Mouse (Mus musculus) hematopoietic stem cell, adult 5-6 weeks (primary cell): Measurements from ENCODE around the gene Hcn3. TPM values are rescaled to one million over a fixed set of nuclear protein-coding genes. Genes with fewer than 3 reads are reported as not detected.
A peak's percentile ranks its signal among the peaks of the same experiment; 100 is the strongest.
"Not testable (repeated sequence)": the region's sequence is repeated elsewhere in the genome, so short reads cannot be mapped to it uniquely, and the experiment has no call there.

Experiments
- ATAC-seq, 2 experiments: fragments of 125-278 bp in 1 of 2; replicated peaks in 1 of 2; 2 replicates each; pipeline ENCODE4 v1.8.0; 2016 to 2017; ENCODE audit warnings: inconsistent platforms in 2 of 2, mild to moderate bottlenecking in 2 of 2, moderate number of reproducible peaks in 2 of 2, low read depth in 1 of 2, moderate TSS enrichment in 1 of 2; ENCODE audit not compliant: low FRiP score in 2 of 2, poor library complexity in 2 of 2, severe bottlenecking in 2 of 2, insufficient read depth in 1 of 2, low TSS enrichment in 1 of 2
- total RNA-seq: library from RNA; stranded (forward); fragments of 172-1452, 232-1000 nt; gene quantifications from 2 replicates; pipeline ENCODE4 v1.2.3, GENCODE M21; 2017

Gene Hcn3
- total RNA-seq, 1 experiment from 2014 or later, result 3.5 TPM

- peak; percentile 87 to 93 for ATAC-seq
Measured at GRCm38 (mm10) chr3:89183058-89183958, 23.3 kb upstream of the Hcn3 start, which contains the start of gene Fam189b. TSS of gene Fam189b (plus strand) at chr3:89183143.

GRCm38 (mm10) chr3:89182531-89183057 lies 22.6 kb upstream of the Hcn3 start:
- ATAC-seq, result no peak

DNA sequence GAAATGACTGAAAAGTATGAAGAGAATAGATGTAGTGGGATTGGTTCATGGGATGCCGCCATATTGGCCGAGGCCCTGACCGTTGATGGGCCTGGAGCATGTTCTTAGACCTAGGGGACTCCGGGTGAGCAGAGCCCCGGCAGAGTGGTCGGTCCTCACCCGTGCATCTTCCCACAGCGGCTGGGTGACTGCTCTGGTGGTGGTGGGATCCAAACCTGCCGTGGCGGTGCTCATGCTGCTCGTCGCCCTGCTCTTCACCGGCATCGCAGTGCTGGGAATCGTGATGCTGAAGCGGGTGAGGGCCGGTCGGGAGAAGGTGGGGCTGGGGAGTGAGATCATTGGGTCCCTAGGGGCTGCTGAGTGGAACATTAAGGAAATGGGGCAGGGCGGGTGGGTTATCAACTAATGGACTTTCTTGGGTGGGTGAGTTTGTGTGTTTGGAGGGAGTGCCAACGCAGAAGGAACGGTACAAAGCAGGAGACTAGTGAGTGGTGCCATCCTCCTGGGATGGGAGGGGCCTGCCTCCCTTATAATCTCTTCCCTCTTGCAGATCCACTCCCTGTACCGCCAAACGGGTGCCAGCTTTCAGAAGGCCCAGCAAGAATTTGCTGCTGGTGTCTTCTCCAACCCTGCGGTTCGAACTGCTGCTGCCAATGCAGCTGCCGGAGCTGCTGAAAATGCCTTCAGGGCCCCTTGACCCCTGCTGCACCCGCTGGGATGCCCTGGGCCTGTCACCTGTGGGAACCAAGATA lies 21.9 kb upstream of the Hcn3 start:
- ATAC-seq, result no peak

DNA sequence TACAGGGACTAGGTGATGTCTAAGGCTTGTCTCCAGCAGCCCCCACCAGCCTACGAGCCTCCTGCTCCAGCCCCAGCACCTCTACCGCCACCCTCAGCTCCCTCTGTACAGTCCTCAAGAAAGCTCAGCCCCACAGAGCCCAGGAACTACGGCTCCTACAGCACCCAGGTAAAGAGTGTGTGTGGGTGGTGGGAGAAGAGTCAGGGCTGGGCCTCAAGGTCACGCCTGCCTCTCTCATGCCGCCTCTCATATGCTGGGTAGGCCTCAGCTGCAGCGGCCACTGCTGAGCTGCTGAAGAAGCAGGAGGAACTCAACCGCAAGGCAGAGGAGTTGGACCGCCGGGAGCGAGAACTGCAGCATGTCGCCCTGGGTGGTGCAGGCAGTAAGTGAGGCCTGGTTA lies 19.1 kb upstream of the Hcn3 start:
- no peak for ATAC-seq

GRCm38 (mm10) chr3:89178107-89178385 lies 18.1 kb upstream of the Hcn3 start:
- ATAC-seq, result no peak

- peak; percentile 91 to 92 for ATAC-seq
Measured at GRCm38 (mm10) chr3:89177242-89178106, 17.5 kb upstream of the Hcn3 start, which contains the start of gene Scamp3. TSS of gene Scamp3 (plus strand) at chr3:89177473.

GRCm38 (mm10) chr3:89176421-89176820 lies 16.4 kb upstream of the Hcn3 start:
- no peak for ATAC-seq

DNA sequence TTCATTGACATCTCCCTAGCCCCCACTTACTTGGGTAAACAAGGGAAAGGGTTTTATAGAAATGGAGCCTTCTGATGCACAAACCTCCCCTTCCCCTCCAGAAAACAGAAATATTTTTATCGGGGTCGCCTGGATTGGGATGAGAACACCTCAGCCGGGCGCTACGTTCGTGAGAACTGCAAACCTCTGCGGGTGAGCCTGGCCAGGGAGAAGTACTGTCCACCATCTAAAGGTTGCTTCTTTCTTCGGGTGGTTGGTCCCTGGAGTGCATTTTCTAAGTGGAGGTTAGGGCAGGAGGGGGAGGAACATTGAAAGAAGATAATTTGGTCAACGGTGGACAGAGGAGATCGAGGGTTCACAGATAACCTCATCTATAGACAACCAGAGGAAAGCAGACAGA lies 15.5 kb upstream of the Hcn3 start:
- no peak for ATAC-seq

DNA sequence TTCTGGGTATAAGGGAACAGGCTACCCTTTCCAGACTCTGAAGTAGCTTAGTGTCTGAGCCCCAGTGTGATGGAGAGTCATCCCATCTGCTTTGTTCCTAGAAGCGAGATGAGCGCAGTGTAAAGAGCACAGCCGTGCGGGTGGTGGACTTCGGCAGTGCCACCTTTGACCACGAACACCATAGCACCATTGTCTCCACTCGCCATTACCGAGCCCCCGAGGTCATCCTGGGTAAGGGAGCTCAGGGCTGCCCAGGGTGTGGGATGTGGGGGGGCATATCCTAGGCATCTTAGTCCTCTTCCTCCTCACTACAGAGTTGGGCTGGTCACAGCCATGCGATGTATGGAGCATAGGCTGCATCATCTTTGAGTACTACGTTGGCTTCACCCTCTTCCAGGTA lies 14.8 kb upstream of the Hcn3 start:
- no peak for ATAC-seq

GRCm38 (mm10) chr3:89166945-89167344 lies 6.9 kb upstream of the Hcn3 start:
- no peak for ATAC-seq

- ATAC-seq, result no peak
Measured at GRCm38 (mm10) chr3:89165268-89165870, 5.4 kb upstream of the Hcn3 start.

- ATAC-seq, result peak; percentile 94 to 97
Measured at GRCm38 (mm10) chr3:89164506-89165267, 4.7 kb upstream of the Hcn3 start, which contains the start of gene Clk2. TSS of gene Clk2 (plus strand) at chr3:89164795.

DNA sequence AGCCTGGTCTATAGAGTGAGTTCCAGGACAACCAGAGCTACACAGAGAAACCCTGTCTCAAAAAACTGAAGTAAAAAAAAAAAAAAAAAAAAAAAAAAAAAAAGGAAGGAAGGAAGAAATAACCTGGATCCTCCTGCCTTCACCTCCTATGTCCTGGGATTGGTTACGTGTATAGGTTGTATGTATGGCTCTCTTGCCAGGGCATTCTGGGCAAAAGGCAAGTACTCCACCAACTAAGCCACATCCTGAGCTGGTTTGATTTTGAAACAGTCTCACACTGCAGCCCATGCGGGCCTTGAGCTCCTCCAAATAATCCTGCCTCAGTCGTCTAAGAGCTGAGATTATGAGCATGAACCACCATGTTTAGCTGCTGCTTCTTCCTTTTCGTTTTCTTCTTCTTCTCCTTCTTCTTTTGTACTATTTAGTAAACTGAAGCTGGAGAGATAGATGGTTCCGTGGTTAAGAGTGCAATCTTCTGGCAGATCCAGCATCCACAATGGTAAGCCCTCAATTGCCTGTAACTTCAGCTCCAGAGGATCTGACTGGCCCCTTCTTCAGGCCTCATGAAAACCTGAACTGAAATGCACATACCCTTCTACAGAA lies 3.7 kb upstream of the Hcn3 start:
- ATAC-seq, result no peak

GRCm38 (mm10) chr3:89163123-89163522 lies 3.1 kb upstream of the Hcn3 start:
- ATAC-seq, result no peak

GRCm38 (mm10) chr3:89161786-89162185 lies 1.8 kb upstream of the Hcn3 start:
- no peak for ATAC-seq

GRCm38 (mm10) chr3:89161207-89161606 lies 1.2 kb upstream of the Hcn3 start:
- ATAC-seq, result not testable (repeated sequence)
